Mouse (Mus musculus): ENCODE results near the gene Paqr8. TPM values are rescaled to one million over a fixed set of nuclear protein-coding genes. Genes with fewer than 3 reads are reported as not detected.
A peak's percentile ranks its signal among the peaks of the same experiment; 100 is the strongest.

Paqr8 gene
- polyA plus RNA-seq, 1 experiment = 5.6 TPM

- 77% methylated on average over 22 of the region's 22 CpGs for WGBS
- H3K36me3 ChIP-seq (ENCODE audit: control insufficient read depth, insufficient read depth, low read length) = no peaks in the 10 kb centered on the region
- TF ChIP-seq POLR2A (IDR thresholded peaks at IDR 0.05; ENCODE audit: low read depth, low read length) (no peak), CTCF (IDR thresholded peaks at IDR 0.05; ENCODE audit: extremely low read depth, insufficient read length, insufficient replicate concordance, low read depth, low read length) (no peak)
- H3K4me1 ChIP-seq (ENCODE audit: control insufficient read depth, insufficient read depth, insufficient read length, low read length) = 0 out of 2 replicates have a peak, but pooled peaks cover 3% of the 10 kb centered on the region
- no peak overlapping the region for H3K27ac ChIP-seq (ENCODE audit: insufficient read depth, low read depth, low read length)
- no peaks in the 10 kb centered on the region for H3K27me3 ChIP-seq (ENCODE audit: control insufficient read depth, insufficient read depth, low read length)
- no peak overlapping the region for H3K4me3 ChIP-seq (ENCODE audit: low read depth, low read length)
Measured at GRCm38 (mm10) chr1:20935106-20935505, 44.7 kb downstream of the Paqr8 start.

GRCm38 (mm10) chr1:20939046-20939445 is 48.6 kb downstream of the Paqr8 start:
- Histone ChIP-seq H3K27me3 (ENCODE audit: control insufficient read depth, insufficient read depth, low read length) (no peaks in the 10 kb centered on the region), H3K36me3 (ENCODE audit: control insufficient read depth, insufficient read depth, low read length) (no peaks in the 10 kb centered on the region), H3K4me1 (ENCODE audit: control insufficient read depth, insufficient read depth, insufficient read length, low read length) (0 out of 2 replicates have a peak, but pooled peaks cover 3% of the 10 kb centered on the region), H3K27ac (ENCODE audit: insufficient read depth, low read depth, low read length) (no peak overlapping the region), H3K4me3 (ENCODE audit: low read depth, low read length) (no peak overlapping the region)
- 28% methylated on average over 3 of the region's 3 CpGs for WGBS
- TF ChIP-seq CTCF (IDR thresholded peaks at IDR 0.05; ENCODE audit: extremely low read depth, insufficient read length, insufficient replicate concordance, low read depth, low read length) (no peak), POLR2A (IDR thresholded peaks at IDR 0.05; ENCODE audit: low read depth, low read length) (no peak)

GRCm38 (mm10) chr1:20940151-20940550 is 49.7 kb downstream of the Paqr8 start:
- TF ChIP-seq POLR2A (IDR thresholded peaks at IDR 0.05; ENCODE audit: low read depth, low read length) = no peak
- no peak for TF ChIP-seq CTCF (IDR thresholded peaks at IDR 0.05; ENCODE audit: extremely low read depth, insufficient read length, insufficient replicate concordance, low read depth, low read length)
- 57% methylated on average over 16 of the region's 16 CpGs for WGBS
- Histone ChIP-seq H3K4me3 (ENCODE audit: low read depth, low read length) (no peak overlapping the region), H3K4me1 (ENCODE audit: control insufficient read depth, insufficient read depth, insufficient read length, low read length) (0 out of 2 replicates have a peak, but pooled peaks cover 2% of the 10 kb centered on the region), H3K36me3 (ENCODE audit: control insufficient read depth, insufficient read depth, low read length) (no peaks in the 10 kb centered on the region), H3K27me3 (ENCODE audit: control insufficient read depth, insufficient read depth, low read length) (no peaks in the 10 kb centered on the region), H3K27ac (ENCODE audit: insufficient read depth, low read depth, low read length) (no peak overlapping the region)

GRCm38 (mm10) chr1:20941322-20941721 is 50.9 kb downstream of the Paqr8 start:
- H3K4me1 ChIP-seq (ENCODE audit: control insufficient read depth, insufficient read depth, insufficient read length, low read length) = no peaks in the 10 kb centered on the region
- H3K27ac ChIP-seq (ENCODE audit: insufficient read depth, low read depth, low read length) = no peak overlapping the region
- H3K36me3 ChIP-seq (ENCODE audit: control insufficient read depth, insufficient read depth, low read length) = no peaks in the 10 kb centered on the region
- no peaks in the 10 kb centered on the region for H3K27me3 ChIP-seq (ENCODE audit: control insufficient read depth, insufficient read depth, low read length)
- TF ChIP-seq CTCF (IDR thresholded peaks at IDR 0.05; ENCODE audit: extremely low read depth, insufficient read length, insufficient replicate concordance, low read depth, low read length) (no peak), POLR2A (IDR thresholded peaks at IDR 0.05; ENCODE audit: low read depth, low read length) (no peak)
- 20% methylated on average over 2 of the region's 2 CpGs for WGBS
- H3K4me3 ChIP-seq (ENCODE audit: low read depth, low read length) = no peak overlapping the region

- Histone ChIP-seq H3K27ac (ENCODE audit: insufficient read depth, low read depth, low read length) (no peak overlapping the region), H3K36me3 (ENCODE audit: control insufficient read depth, insufficient read depth, low read length) (no peaks in the 10 kb centered on the region), H3K4me1 (ENCODE audit: control insufficient read depth, insufficient read depth, insufficient read length, low read length) (no peaks in the 10 kb centered on the region), H3K4me3 (ENCODE audit: low read depth, low read length) (no peak overlapping the region), H3K27me3 (ENCODE audit: control insufficient read depth, insufficient read depth, low read length) (no peaks in the 10 kb centered on the region)
- TF ChIP-seq POLR2A (IDR thresholded peaks at IDR 0.05; ENCODE audit: low read depth, low read length) = no peak
- TF ChIP-seq CTCF (IDR thresholded peaks at IDR 0.05; ENCODE audit: extremely low read depth, insufficient read length, insufficient replicate concordance, low read depth, low read length) = no peak
- WGBS = 86% methylated on average over 7 of the region's 7 CpGs
Measured at GRCm38 (mm10) chr1:20941857-20942256, 51.5 kb downstream of the Paqr8 start.

GRCm38 (mm10) chr1:20943016-20943415 is 52.6 kb downstream of the Paqr8 start:
- Histone ChIP-seq H3K4me1 (ENCODE audit: control insufficient read depth, insufficient read depth, insufficient read length, low read length) (no peaks in the 10 kb centered on the region), H3K36me3 (ENCODE audit: control insufficient read depth, insufficient read depth, low read length) (no peaks in the 10 kb centered on the region), H3K4me3 (ENCODE audit: low read depth, low read length) (no peak overlapping the region), H3K27me3 (ENCODE audit: control insufficient read depth, insufficient read depth, low read length) (no peaks in the 10 kb centered on the region), H3K27ac (ENCODE audit: insufficient read depth, low read depth, low read length) (no peak overlapping the region)
- TF ChIP-seq POLR2A (IDR thresholded peaks at IDR 0.05; ENCODE audit: low read depth, low read length) (no peak), CTCF (IDR thresholded peaks at IDR 0.05; ENCODE audit: extremely low read depth, insufficient read length, insufficient replicate concordance, low read depth, low read length) (no peak)
- WGBS = 99% methylated on average over 2 of the region's 2 CpGs

GRCm38 (mm10) chr1:20951300-20951763 is 60.9 kb downstream of the Paqr8 start, which contains the start of gene Efhc1:
Gene Efhc1, plus strand, starts transcription at chr1:20951626.
- WGBS = 2% methylated on average over 21 of the region's 23 CpGs
- H3K27ac ChIP-seq (ENCODE audit: insufficient read depth, low read depth, low read length) = no peak within 1 kb of the TSS; the same call in 1 of the 2 replicates
- H3K36me3 ChIP-seq (ENCODE audit: control insufficient read depth, insufficient read depth, low read length) = no peaks in the 10 kb centered on the region

More at GRCm38 (mm10) chr1:20951300-20951763, 60.9 kb downstream of the Paqr8 start, which contains the start of gene Efhc1:
- TF ChIP-seq POLR2A (IDR thresholded peaks at IDR 0.05; ENCODE audit: low read depth, low read length) = peak; percentile 9; the same call in 1 of the 2 replicates
- TF ChIP-seq CTCF (IDR thresholded peaks at IDR 0.05; ENCODE audit: extremely low read depth, insufficient read length, insufficient replicate concordance, low read depth, low read length) = no peak
- H3K4me1 ChIP-seq (ENCODE audit: control insufficient read depth, insufficient read depth, insufficient read length, low read length) = peaks cover 8% of the 10 kb centered on the region
- peak within 1 kb of the TSS; percentile 63 for H3K4me3 ChIP-seq (ENCODE audit: low read depth, low read length)
- no peaks in the 10 kb centered on the region for H3K27me3 ChIP-seq (ENCODE audit: control insufficient read depth, insufficient read depth, low read length)
